Mouse (Mus musculus) midbrain, embryonic 10.5 days (tissue): ENCODE data around the gene Hprt. TPM values are rescaled to one million over a fixed set of nuclear protein-coding genes. Genes with fewer than 3 reads are reported as not detected.

Experiments used
- DNase-seq: peaks from one replicate; pipeline ENCODE4 v3.0.0-alpha.2; 2017; ENCODE audit warnings: low spot score
- H3K27ac ChIP-seq: fragments of 300-500 bp; sonication (generic); replicated peaks from 2 replicates; pipeline ENCODE4 v1.5.1; 2016; ENCODE audit warnings: mild to moderate bottlenecking
- H3K27me3 ChIP-seq: fragments of 300-500 bp; sonication (generic); 2 replicates; pipeline ENCODE4 v1.6.1; 2016; ENCODE audit warnings: low read depth, mild to moderate bottlenecking; ENCODE audit not compliant: poor library complexity, severe bottlenecking
- H3K36me3 ChIP-seq: fragments of 300-500 bp; sonication (generic); 2 replicates; pipeline ENCODE4 v1.6.1; 2016; ENCODE audit warnings: mild to moderate bottlenecking, moderate library complexity
- H3K4me1 ChIP-seq: fragments of 300-500 bp; sonication (generic); 2 replicates; pipeline ENCODE4 v1.6.1; 2016
- H3K4me3 ChIP-seq: fragments of 300-500 bp; sonication (generic); 2 replicates; pipeline ENCODE4 v1.5.1; 2016; ENCODE audit warnings: mild to moderate bottlenecking, moderate library complexity
- H3K9me3 ChIP-seq: fragments of 300-500 bp; sonication (generic); replicated peaks from 2 replicates; pipeline ENCODE4 v1.6.1; 2016; ENCODE audit warnings: mild to moderate bottlenecking
- WGBS: fragments of 180-500 bp; shearing (Covaris S2); methylation state at CpG from one replicate; pipeline ENCODE4 v1.1.7; 2016; 5-methylcytosine and 5-hydroxymethylcytosine counted together
- polyA plus RNA-seq: library from polyadenylated mRNA; unstranded; fragments of >200 nt; fragmentation: Nextera tagmentation; extraction: Ambion mirVana; gene quantifications from 2 replicates; pipeline ENCODE4 v1.2.1, GENCODE M21; 2016

Gene Hprt
- polyA plus RNA-seq, 1 experiment from 2014 or later: 100 TPM

DNA sequence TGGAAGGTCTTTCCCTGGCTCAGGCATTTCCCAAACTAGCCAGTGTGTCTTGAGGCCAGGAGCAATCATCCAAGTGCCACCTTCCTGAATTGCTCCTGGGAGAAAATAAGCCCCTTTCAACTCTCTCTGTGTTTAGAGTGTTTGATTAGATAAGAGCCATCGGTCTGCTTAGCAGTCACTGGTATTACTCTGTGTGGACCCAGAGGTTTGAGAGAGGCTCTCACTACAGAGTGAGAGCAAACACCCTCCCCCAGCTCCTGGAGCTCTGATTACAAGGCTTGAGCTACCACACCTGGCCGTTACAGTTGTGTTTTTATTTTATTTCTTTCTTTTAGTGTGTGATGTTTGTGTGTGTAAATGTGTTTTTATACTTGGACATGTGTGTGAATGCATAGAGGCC lies 59.0 kb downstream of the Hprt start:
- 74% methylated on average over 2 of the region's 2 CpGs for WGBS
- DNase-seq: no peak
- Histone ChIP-seq H3K27me3 (no peaks in the 10 kb centered on the region), H3K4me3 (no peak overlapping the region), H3K4me1 (peaks cover 21% of the 10 kb centered on the region), H3K9me3 (0 out of 2 replicates have a peak, but pooled peaks cover 3% of the 10 kb centered on the region), H3K27ac (no peak overlapping the region), H3K36me3 (no peaks in the 10 kb centered on the region)

DNA sequence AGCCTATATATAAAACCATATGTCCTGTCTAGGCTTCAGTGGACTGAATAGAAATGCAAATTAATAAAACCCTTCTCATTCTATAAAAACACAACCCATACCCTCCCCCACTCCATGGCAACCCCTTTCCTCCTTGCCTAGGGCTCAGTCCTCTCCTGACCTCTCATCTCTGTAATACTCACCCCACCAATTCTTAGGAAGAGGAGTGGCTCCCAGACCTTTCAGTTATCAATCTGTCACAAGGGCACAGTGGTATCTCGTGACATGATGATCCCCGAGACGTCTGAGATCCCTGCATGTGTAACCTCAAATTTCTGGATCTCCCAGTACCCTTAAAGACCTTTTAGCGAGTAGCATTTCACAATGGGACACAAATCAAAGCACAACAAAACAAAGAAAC lies 61.3 kb downstream of the Hprt start:
- no peak for DNase-seq

DNA sequence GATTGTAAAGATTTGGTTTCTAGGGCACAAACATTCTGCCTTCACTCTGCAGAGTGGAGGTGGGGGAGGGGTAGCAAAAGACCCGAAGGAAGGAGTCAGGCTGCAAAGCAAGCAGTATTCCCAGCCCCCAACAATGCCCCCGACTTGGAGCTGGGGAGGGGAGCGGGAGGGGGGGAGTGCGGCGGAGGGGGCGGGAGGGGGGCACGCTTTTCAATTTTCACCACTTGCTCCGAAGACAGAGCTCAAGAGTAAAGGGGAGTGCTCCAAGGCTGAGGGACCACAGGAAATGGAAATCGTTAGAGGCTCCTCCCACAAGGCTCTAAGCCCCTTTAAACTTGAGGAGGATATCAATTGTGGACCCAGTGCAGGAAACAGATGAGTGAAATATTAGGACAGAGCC lies 62.4 kb downstream of the Hprt start:
- peak overlapping the region; percentile 79 for H3K27ac ChIP-seq
- peak overlapping the region; percentile 50 for H3K4me3 ChIP-seq
- peak; percentile 37 for DNase-seq
- WGBS: 21% methylated on average over 9 of the region's 9 CpGs
- H3K9me3 ChIP-seq: 0 out of 2 replicates have a peak, but pooled peaks cover 1% of the 10 kb centered on the region
- peaks cover 31% of the 10 kb centered on the region for H3K4me1 ChIP-seq
- 0 out of 2 replicates have a peak, but pooled peaks cover 4% of the 10 kb centered on the region for H3K36me3 ChIP-seq
- H3K27me3 ChIP-seq: no peaks in the 10 kb centered on the region; the same call in 1 of the 2 replicates

More for the DNA sequence above, 61.3 kb downstream of the Hprt start:
- Histone ChIP-seq H3K27ac (no peak overlapping the region), H3K27me3 (no peaks in the 10 kb centered on the region; the same call in 1 of the 2 replicates), H3K4me1 (peaks cover 31% of the 10 kb centered on the region), H3K36me3 (0 out of 2 replicates have a peak, but pooled peaks cover 3% of the 10 kb centered on the region), H3K4me3 (no peak overlapping the region), H3K9me3 (0 out of 2 replicates have a peak, but pooled peaks cover 3% of the 10 kb centered on the region)
- WGBS: 38% methylated on average over 4 of the region's 4 CpGs

GRCm38 (mm10) chrX:53052652-53053500 lies 64.9 kb downstream of the Hprt start:
- Histone ChIP-seq H3K4me1 (peaks cover 41% of the 10 kb centered on the region), H3K36me3 (0 out of 2 replicates have a peak, but pooled peaks cover 4% of the 10 kb centered on the region), H3K4me3 (peak overlapping the region; percentile 38), H3K27me3 (peaks cover 12% of the 10 kb centered on the region), H3K27ac (no peak overlapping the region; the same call in 1 of the 2 replicates), H3K9me3 (0 out of 2 replicates have a peak, but pooled peaks cover 3% of the 10 kb centered on the region)
- peak; percentile 47 for DNase-seq
- WGBS: 25% methylated on average over 13 of the region's 13 CpGs

DNA sequence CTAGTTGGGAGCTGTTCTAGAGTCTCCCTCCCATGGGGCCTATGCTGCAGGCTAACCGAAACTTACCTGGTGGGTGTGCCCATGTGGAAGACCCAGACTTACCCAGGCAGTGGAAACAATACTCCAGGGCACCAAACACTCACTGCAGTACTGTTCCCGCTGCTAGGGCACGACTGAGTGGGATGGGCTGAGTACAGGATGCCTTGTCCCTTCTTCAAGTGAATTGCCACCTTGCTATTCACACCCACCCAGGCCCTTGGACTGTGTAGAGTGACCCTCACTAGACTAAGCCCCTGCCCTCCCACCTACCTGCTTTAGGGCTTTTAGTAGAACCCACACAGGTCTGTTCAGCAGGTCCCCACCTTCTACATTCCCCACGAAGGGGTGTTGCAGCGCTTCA lies 65.9 kb downstream of the Hprt start:
- Histone ChIP-seq H3K9me3 (0 out of 2 replicates have a peak, but pooled peaks cover 3% of the 10 kb centered on the region), H3K27ac (no peak overlapping the region), H3K36me3 (0 out of 2 replicates have a peak, but pooled peaks cover 4% of the 10 kb centered on the region), H3K4me3 (no peak overlapping the region), H3K4me1 (peaks cover 46% of the 10 kb centered on the region), H3K27me3 (peaks cover 20% of the 10 kb centered on the region)
- 74% methylated on average over 5 of the region's 5 CpGs for WGBS
- no peak for DNase-seq

- Histone ChIP-seq H3K4me3 (peak overlapping the region; percentile 67), H3K36me3 (0 out of 2 replicates have a peak, but pooled peaks cover 4% of the 10 kb centered on the region), H3K27ac (no peak overlapping the region), H3K9me3 (0 out of 2 replicates have a peak, but pooled peaks cover 3% of the 10 kb centered on the region), H3K4me1 (peaks cover 32% of the 10 kb centered on the region), H3K27me3 (peaks cover 34% of the 10 kb centered on the region)
- WGBS: 15% methylated on average over 9 of the region's 9 CpGs
- DNase-seq: no peak
Observed at GRCm38 (mm10) chrX:53055771-53056170, 67.8 kb downstream of the Hprt start.

GRCm38 (mm10) chrX:53056627-53057026 lies 68.7 kb downstream of the Hprt start:
- Histone ChIP-seq H3K4me1 (peaks cover 32% of the 10 kb centered on the region), H3K9me3 (0 out of 2 replicates have a peak, but pooled peaks cover 3% of the 10 kb centered on the region), H3K36me3 (0 out of 2 replicates have a peak, but pooled peaks cover 4% of the 10 kb centered on the region), H3K27me3 (peaks cover 41% of the 10 kb centered on the region), H3K4me3 (peak overlapping the region; percentile 67), H3K27ac (peak overlapping the region; percentile 91)
- WGBS: 22% methylated on average over 33 of the region's 33 CpGs
- no peak for DNase-seq

DNA sequence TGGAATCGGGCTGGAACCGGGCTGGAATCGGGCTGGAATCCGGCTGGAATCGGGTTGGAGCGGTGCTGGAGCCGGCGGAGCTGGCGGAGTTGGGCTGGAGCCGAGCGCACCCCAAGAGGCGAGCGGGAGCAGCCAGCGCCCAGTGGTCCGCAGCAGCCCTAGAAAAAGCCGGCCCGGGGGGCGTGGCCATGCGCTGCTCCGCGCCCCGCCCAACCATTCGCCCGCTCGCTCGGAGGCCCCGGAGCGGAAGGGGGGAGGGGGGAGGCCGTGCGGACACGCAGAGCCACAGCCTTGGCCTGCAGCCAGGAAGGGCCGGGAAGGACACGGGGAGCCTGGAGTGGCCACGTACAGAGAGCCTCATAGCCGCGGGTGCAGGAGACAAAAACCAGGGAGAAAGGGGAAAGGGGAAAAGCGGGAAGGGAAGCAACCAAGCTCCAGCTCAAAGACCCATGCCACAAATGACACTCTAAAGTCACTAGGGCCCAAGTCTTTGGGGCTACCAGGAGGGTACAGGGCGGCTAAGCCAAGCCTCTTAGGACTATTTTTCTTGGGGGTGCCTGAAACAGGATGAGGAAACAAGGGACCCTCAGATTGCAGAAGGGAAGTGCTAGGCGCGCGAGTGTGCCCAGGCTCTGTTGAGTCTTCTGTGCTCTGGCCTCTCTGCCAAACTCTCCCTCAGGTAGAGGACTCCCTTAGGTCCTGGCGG lies 69.3 kb downstream of the Hprt start:
- Histone ChIP-seq H3K36me3 (0 out of 2 replicates have a peak, but pooled peaks cover 4% of the 10 kb centered on the region), H3K27ac (peak overlapping the region; percentile 91), H3K4me1 (peaks cover 31% of the 10 kb centered on the region), H3K9me3 (0 out of 2 replicates have a peak, but pooled peaks cover 3% of the 10 kb centered on the region), H3K4me3 (peak overlapping the region; percentile 67), H3K27me3 (peaks cover 41% of the 10 kb centered on the region)
- WGBS: 11% methylated on average over 39 of the region's 42 CpGs
- peak; percentile 83 for DNase-seq

DNA sequence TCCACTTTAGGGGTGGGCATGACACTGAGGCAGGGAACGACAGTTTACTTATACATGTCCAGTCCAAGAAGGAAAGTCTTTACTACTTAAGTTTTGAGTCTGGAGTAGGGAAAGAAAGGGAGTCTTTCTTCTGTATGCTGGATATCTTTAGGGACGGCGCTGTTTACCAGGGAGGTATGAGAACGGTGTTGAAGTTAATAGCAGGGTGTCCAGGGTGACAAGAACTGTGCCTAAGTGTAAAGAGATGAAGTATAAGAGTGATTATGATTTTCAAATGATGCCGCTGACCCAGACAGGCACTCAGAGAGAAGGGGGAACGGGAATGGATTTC lies 69.8 kb downstream of the Hprt start:
- H3K27ac ChIP-seq: no peak overlapping the region; the same call in 1 of the 2 replicates
- 16% methylated on average over 6 of the region's 6 CpGs for WGBS

GRCm38 (mm10) chrX:53058459-53059280 lies 70.7 kb downstream of the Hprt start:
- Histone ChIP-seq H3K9me3 (0 out of 2 replicates have a peak, but pooled peaks cover 3% of the 10 kb centered on the region), H3K36me3 (0 out of 2 replicates have a peak, but pooled peaks cover 4% of the 10 kb centered on the region), H3K27ac (peak overlapping the region; percentile 42; the same call in 1 of the 2 replicates), H3K27me3 (peaks cover 41% of the 10 kb centered on the region), H3K4me1 (peaks cover 23% of the 10 kb centered on the region), H3K4me3 (peak overlapping the region; percentile 47)
- 13% methylated on average over 33 of the region's 33 CpGs for WGBS
- peak; percentile 55 for DNase-seq

More for the DNA sequence above, 69.8 kb downstream of the Hprt start:
- H3K36me3 ChIP-seq: 0 out of 2 replicates have a peak, but pooled peaks cover 4% of the 10 kb centered on the region
- peaks cover 41% of the 10 kb centered on the region for H3K27me3 ChIP-seq
- peak overlapping the region; percentile 67 for H3K4me3 ChIP-seq
- no peak for DNase-seq
- 0 out of 2 replicates have a peak, but pooled peaks cover 3% of the 10 kb centered on the region for H3K9me3 ChIP-seq
- H3K4me1 ChIP-seq: peaks cover 25% of the 10 kb centered on the region

- H3K27me3 ChIP-seq: peaks cover 41% of the 10 kb centered on the region
- no peak for DNase-seq
- H3K36me3 ChIP-seq: no peaks in the 10 kb centered on the region
- H3K9me3 ChIP-seq: 0 out of 2 replicates have a peak, but pooled peaks cover 3% of the 10 kb centered on the region
- no peak overlapping the region for H3K27ac ChIP-seq
- WGBS: 26% methylated on average over 11 of the region's 11 CpGs
- peaks cover 23% of the 10 kb centered on the region for H3K4me1 ChIP-seq
- H3K4me3 ChIP-seq: peak overlapping the region; percentile 47
Observed at GRCm38 (mm10) chrX:53059426-53060007, 71.6 kb downstream of the Hprt start.
